7 mouse cellular contexts compared by ENCODE assay signal in genomic region chr14:54463108-54463958, GRCm38 (mm10). TPM values are rescaled to one million over a fixed set of nuclear protein-coding genes. Genes with fewer than 3 reads are reported as not detected.
DNase-seq lines count a peak whose midpoint lies in the region; ATAC-seq and TF ChIP-seq lines count a peak whose summit lies in the region.

No protein-coding gene starts in this region.

- 10% methylated on average over 12 of the region's 12 CpGs for WGBS in lung, postnatal 0 days
- 14% methylated on average over 12 of the region's 12 CpGs for WGBS in limb, embryonic 13.5 days
- WGBS in olfactory bulb, adult 2 months = 14% methylated on average over 12 of the region's 12 CpGs

- DNase-seq in lung, postnatal 0 days (ENCODE audit: low spot score) = no peak
- no peak for DNase-seq in lung, postnatal 14 days
- DNase-seq in urinary bladder, postnatal 4 days (ENCODE audit: low spot score in 2 of 2) = no peak
- no peak for DNase-seq in kidney, postnatal 14 days

- TF ChIP-seq CTCF in lung, postnatal 0 days (IDR thresholded peaks at IDR 0.05) = no peak
- no peak for TF ChIP-seq CTCF in olfactory bulb, adult 2 months (IDR thresholded peaks at IDR 0.05; ENCODE audit: insufficient read depth, low read depth, low read length)

- TF ChIP-seq EP300 in lung, postnatal 0 days (IDR thresholded peaks at IDR 0.05) = peak; percentile 13; the same call in 1 of the 2 replicates

- no peaks in the 10 kb centered on the region for H3K27me3 ChIP-seq in lung, postnatal 0 days (replicated peaks; ENCODE audit: insufficient read depth, low read length)
- H3K27me3 ChIP-seq in limb, embryonic 13.5 days = no peaks in the 10 kb centered on the region

- peak overlapping the region; percentile 78 for H3K4me3 ChIP-seq in lung, postnatal 0 days (ENCODE audit: low read depth, low read length)
- H3K4me3 ChIP-seq in limb, embryonic 13.5 days = peak overlapping the region; percentile 82
- H3K4me3 ChIP-seq in olfactory bulb, adult 2 months (ENCODE audit: insufficient read depth, low read depth, low read length) = peak overlapping the region; percentile 88

- peaks cover 8% of the 10 kb centered on the region; the same call in 1 of the 2 replicates for H3K4me1 ChIP-seq in lung, postnatal 0 days (ENCODE audit: insufficient read depth, low read depth, low read length)
- peaks cover 14% of the 10 kb centered on the region; the same call in 1 of the 2 replicates for H3K4me1 ChIP-seq in limb, embryonic 13.5 days
- H3K4me1 ChIP-seq in olfactory bulb, adult 2 months (ENCODE audit: control insufficient read depth, insufficient read depth, low read length) = peaks cover 3% of the 10 kb centered on the region; the same call in 1 of the 2 replicates

- peak overlapping the region; percentile 83 for H3K4me2 ChIP-seq in lung, postnatal 0 days (replicated peaks; ENCODE audit: low read depth, low read length)
- peak overlapping the region; percentile 79 for H3K4me2 ChIP-seq in limb, embryonic 13.5 days (replicated peaks)

- peaks cover 19% of the 10 kb centered on the region; the same call in 1 of the 2 replicates for H3K36me3 ChIP-seq in lung, postnatal 0 days (ENCODE audit: insufficient read depth, low read length)
- H3K36me3 ChIP-seq in limb, embryonic 13.5 days = peaks cover 25% of the 10 kb centered on the region

- peak overlapping the region; percentile 58; the same call in 1 of the 2 replicates for H3K9ac ChIP-seq in lung, postnatal 0 days (replicated peaks; ENCODE audit: low read depth)
- peak overlapping the region; percentile 82 for H3K9ac ChIP-seq in limb, embryonic 13.5 days

- peak overlapping the region; percentile 94 for H3K27ac ChIP-seq in lung, postnatal 0 days (ENCODE audit: low read length)
- no peak overlapping the region for H3K27ac ChIP-seq in limb, embryonic 13.5 days
- H3K27ac ChIP-seq in olfactory bulb, adult 2 months (ENCODE audit: insufficient read depth, low read depth, low read length) = no peak overlapping the region

- TF ChIP-seq POLR2A in olfactory bulb, adult 2 months (IDR thresholded peaks at IDR 0.05; ENCODE audit: insufficient read depth, low read depth, low read length) = no peak

- H3K9me3 ChIP-seq in lung, postnatal 0 days (ENCODE audit: low read length) = no peaks in the 10 kb centered on the region
- no peaks in the 10 kb centered on the region for H3K9me3 ChIP-seq in limb, embryonic 13.5 days

- ATAC-seq in lung, postnatal 0 days = peak; percentile 15
- ATAC-seq in erythroblast, adult 5-6 weeks (replicated peaks; ENCODE audit: low FRiP score, poor library complexity, severe bottlenecking) = peak; percentile 21
- ATAC-seq in limb, embryonic 13.5 days (ENCODE audit: low FRiP score, low read depth) = no peak

RNA-seq across cellular contexts. Expression of gene Lrp10, which starts 0.6 kb away (rescaled TPM):
- polyA plus RNA-seq in lung, postnatal 0 days (2015; fragmentation: Nextera tagmentation; extraction: Ambion mirVana) = 92.5 and 96.5 TPM in 2 replicates
- total RNA-seq in erythroblast, adult 5-6 weeks (2015; ENCODE audit: low replicate concordance) = 6.7 and 10.9 TPM in 2 replicates
- 12.2 and 13.9 TPM in 2 replicates for total RNA-seq in erythroblast, adult 5-6 weeks (2017; ENCODE audit: low replicate concordance)
- 31.0 and 34.4 TPM in 2 replicates for polyA plus RNA-seq in limb, embryonic 13.5 days (2015; fragmentation: Nextera tagmentation; extraction: Ambion mirVana)
- not detected in 2 replicates for polyA plus RNA-seq in olfactory bulb, adult 2 months (2012; ENCODE audit: insufficient read depth, insufficient read length, low replicate concordance, missing spikeins)

RNA-seq across cellular contexts. Expression of gene Rem2, which starts 12.6 kb away (rescaled TPM):
- polyA plus RNA-seq in lung, postnatal 0 days (2015; fragmentation: Nextera tagmentation; extraction: Ambion mirVana) = 11.9 and 16.0 TPM in 2 replicates
- not detected in 2 replicates for total RNA-seq in erythroblast, adult 5-6 weeks (2015; ENCODE audit: low replicate concordance)
- total RNA-seq in erythroblast, adult 5-6 weeks (2017; ENCODE audit: low replicate concordance) = not detected in 2 replicates
- polyA plus RNA-seq in limb, embryonic 13.5 days (2015; fragmentation: Nextera tagmentation; extraction: Ambion mirVana) = 2.8 and 3.2 TPM in 2 replicates
- polyA plus RNA-seq in olfactory bulb, adult 2 months (2012; ENCODE audit: insufficient read depth, insufficient read length, low replicate concordance, missing spikeins) = not detected in 2 replicates

RNA-seq across cellular contexts. Expression of gene Mmp14, which starts 31.9 kb away (rescaled TPM):
- polyA plus RNA-seq in lung, postnatal 0 days (2015; fragmentation: Nextera tagmentation; extraction: Ambion mirVana) = 150 and 155 TPM in 2 replicates
- 0.84 and 3.5 TPM in 2 replicates for total RNA-seq in erythroblast, adult 5-6 weeks (2015; ENCODE audit: low replicate concordance)
- total RNA-seq in erythroblast, adult 5-6 weeks (2017; ENCODE audit: low replicate concordance) = 1.7 and 2.0 TPM in 2 replicates
- polyA plus RNA-seq in limb, embryonic 13.5 days (2015; fragmentation: Nextera tagmentation; extraction: Ambion mirVana) = 198 and 204 TPM in 2 replicates
- polyA plus RNA-seq in olfactory bulb, adult 2 months (2012; ENCODE audit: insufficient read depth, insufficient read length, low replicate concordance, missing spikeins) = not detected in 2 replicates

RNA-seq across cellular contexts. Expression of gene Mrpl52, which starts 36.6 kb away (rescaled TPM):
- polyA plus RNA-seq in lung, postnatal 0 days (2015; fragmentation: Nextera tagmentation; extraction: Ambion mirVana) = 251 and 266 TPM in 2 replicates
- 36.8 and 40.3 TPM in 2 replicates for total RNA-seq in erythroblast, adult 5-6 weeks (2015; ENCODE audit: low replicate concordance)
- total RNA-seq in erythroblast, adult 5-6 weeks (2017; ENCODE audit: low replicate concordance) = 18.0 and 27.6 TPM in 2 replicates
- 224 and 233 TPM in 2 replicates for polyA plus RNA-seq in limb, embryonic 13.5 days (2015; fragmentation: Nextera tagmentation; extraction: Ambion mirVana)
- polyA plus RNA-seq in olfactory bulb, adult 2 months (2012; ENCODE audit: insufficient read depth, insufficient read length, low replicate concordance, missing spikeins) = not detected in 2 replicates

RNA-seq across cellular contexts. Expression of gene Slc7a7, which starts 45.8 kb away (rescaled TPM):
- 20.7 and 24.3 TPM in 2 replicates for polyA plus RNA-seq in lung, postnatal 0 days (2015; fragmentation: Nextera tagmentation; extraction: Ambion mirVana)
- 2.7 and 7.5 TPM in 2 replicates for total RNA-seq in erythroblast, adult 5-6 weeks (2015; ENCODE audit: low replicate concordance)
- 5.6 and 6.0 TPM in 2 replicates for total RNA-seq in erythroblast, adult 5-6 weeks (2017; ENCODE audit: low replicate concordance)
- polyA plus RNA-seq in limb, embryonic 13.5 days (2015; fragmentation: Nextera tagmentation; extraction: Ambion mirVana) = 5.1 and 6.1 TPM in 2 replicates
- polyA plus RNA-seq in olfactory bulb, adult 2 months (2012; ENCODE audit: insufficient read depth, insufficient read length, low replicate concordance, missing spikeins) = not detected in 2 replicates

Comparison
In these comparisons a context has a peak if more than half of its experiments do, and no peak if none do; other contexts are left out.
1. RNA of gene Mmp14, which starts 31.9 kb away (polyA plus RNA-seq): 198 to 204 TPM in limb, embryonic 13.5 days and 150 to 155 TPM in lung, postnatal 0 days; not detected in olfactory bulb, adult 2 months; every median in the first group is over 100 times any median in the second.
2. Peak in every context shown above with its lines, with median percentiles within 50 percentile points of each other: H3K4me3 ChIP-seq.